Mouse (Mus musculus) embryonic facial prominence, embryonic 15.5 days (tissue): ENCODE measurements at regions not wholly inside any gene's neighbourhood (a gene's known extent, or its start where the extent isn't known, plus 50 kb on each side); places are given as distances from the start of the nearest gene placed in this dataset.

Experiments
- ATAC-seq: fragments of 200-750 bp; cut with Nextera tagmentation; 2 replicates; pipeline ENCODE4 v1.8.0; 2017; ENCODE audit warnings: low read depth, moderate TSS enrichment; ENCODE audit not compliant: insufficient number of reproducible peaks, low FRiP score, low TSS enrichment
- H3K27ac ChIP-seq: fragments of 300-500 bp; sonication (generic); replicated peaks from 2 replicates; pipeline ENCODE4 v1.5.1; 2015; ENCODE audit warnings: mild to moderate bottlenecking, inconsistent platforms
- H3K27me3 ChIP-seq: fragments of 300-500 bp; sonication (generic); 2 replicates; pipeline ENCODE4 v1.6.1; 2015; ENCODE audit warnings: inconsistent platforms
- H3K36me3 ChIP-seq: fragments of 300-500 bp; sonication (generic); 2 replicates; pipeline ENCODE4 v1.6.1; 2015; ENCODE audit warnings: mild to moderate bottlenecking, inconsistent platforms
- H3K4me1 ChIP-seq: fragments of 300-500 bp; sonication (generic); 2 replicates; pipeline ENCODE4 v1.6.1; 2015; ENCODE audit warnings: inconsistent platforms
- H3K4me2 ChIP-seq: fragments of 300-500 bp; sonication (generic); replicated peaks from 2 replicates; pipeline ENCODE4 v1.6.1; 2015; ENCODE audit warnings: mild to moderate bottlenecking, inconsistent platforms
- H3K4me3 ChIP-seq: fragments of 300-500 bp; sonication (generic); replicated peaks from 2 replicates; pipeline ENCODE4 v1.5.1; 2015; ENCODE audit warnings: mild to moderate bottlenecking, inconsistent platforms
- H3K9ac ChIP-seq: fragments of 300-500 bp; sonication (generic); 2 replicates; pipeline ENCODE4 v1.6.1; 2015; ENCODE audit warnings: inconsistent platforms
- H3K9me3 ChIP-seq: fragments of 300-500 bp; sonication (generic); replicated peaks from 2 replicates; pipeline ENCODE4 v1.6.1; 2016; ENCODE audit warnings: inconsistent platforms
- WGBS: fragments of 180-500 bp; shearing (Covaris S2); methylation state at CpG from one replicate; pipeline ENCODE4 v1.1.7; 2015; 5-methylcytosine and 5-hydroxymethylcytosine counted together

GRCm38 (mm10) chr8:109360904-109361303 lies 132.9 kb upstream of the Pmfbp1 start:
- WGBS, result 23% methylated on average over 16 of the region's 16 CpGs
- H3K9ac ChIP-seq, result no peak overlapping the region
- H3K36me3 ChIP-seq, result no peaks in the 10 kb centered on the region
- no peaks in the 10 kb centered on the region for H3K27me3 ChIP-seq
- peak overlapping the region; percentile 31 for H3K4me3 ChIP-seq
- peak overlapping the region; percentile 47 for H3K4me2 ChIP-seq
- no peak for ATAC-seq
- no peak overlapping the region for H3K27ac ChIP-seq
- no peaks in the 10 kb centered on the region for H3K9me3 ChIP-seq
- H3K4me1 ChIP-seq, result peaks cover 10% of the 10 kb centered on the region; the same call in 1 of the 2 replicates

- H3K27me3 ChIP-seq, result no peaks in the 10 kb centered on the region
- H3K4me3 ChIP-seq, result no peak overlapping the region
- H3K36me3 ChIP-seq, result no peaks in the 10 kb centered on the region
- peaks cover 10% of the 10 kb centered on the region; the same call in 1 of the 2 replicates for H3K4me1 ChIP-seq
- ATAC-seq, result no peak
- H3K4me2 ChIP-seq, result no peak overlapping the region
- H3K9me3 ChIP-seq, result no peaks in the 10 kb centered on the region
- WGBS, result 80% methylated on average over 7 of the region's 7 CpGs
- H3K27ac ChIP-seq, result no peak overlapping the region
- no peak overlapping the region for H3K9ac ChIP-seq
Observed at GRCm38 (mm10) chr8:109361575-109362361, 132.1 kb upstream of the Pmfbp1 start.

- H3K4me1 ChIP-seq, result peaks cover 10% of the 10 kb centered on the region; the same call in 1 of the 2 replicates
- ATAC-seq, result no peak
- H3K4me3 ChIP-seq, result no peak overlapping the region
- no peaks in the 10 kb centered on the region for H3K27me3 ChIP-seq
- H3K9ac ChIP-seq, result no peak overlapping the region
- H3K9me3 ChIP-seq, result no peaks in the 10 kb centered on the region
- H3K36me3 ChIP-seq, result no peaks in the 10 kb centered on the region
- H3K4me2 ChIP-seq, result no peak overlapping the region
- no peak overlapping the region for H3K27ac ChIP-seq
- 84% methylated on average over 15 of the region's 15 CpGs for WGBS
Observed at GRCm38 (mm10) chr8:109363185-109363845, 130.5 kb upstream of the Pmfbp1 start.

- no peaks in the 10 kb centered on the region for H3K9me3 ChIP-seq
- 80% methylated on average over 2 of the region's 2 CpGs for WGBS
- H3K36me3 ChIP-seq, result no peaks in the 10 kb centered on the region
- H3K4me2 ChIP-seq, result no peak overlapping the region
- no peak overlapping the region for H3K4me3 ChIP-seq
- no peak for ATAC-seq
- no peaks in the 10 kb centered on the region for H3K4me1 ChIP-seq
- H3K9ac ChIP-seq, result no peak overlapping the region
- no peaks in the 10 kb centered on the region for H3K27me3 ChIP-seq
- no peak overlapping the region for H3K27ac ChIP-seq
Observed at GRCm38 (mm10) chr8:109373977-109374376, 119.8 kb upstream of the Pmfbp1 start.

- Histone ChIP-seq H3K9me3 (no peaks in the 10 kb centered on the region), H3K4me3 (no peak overlapping the region), H3K36me3 (no peaks in the 10 kb centered on the region), H3K4me2 (no peak overlapping the region), H3K4me1 (no peaks in the 10 kb centered on the region), H3K9ac (no peak overlapping the region), H3K27me3 (no peaks in the 10 kb centered on the region), H3K27ac (no peak overlapping the region)
- WGBS, result 82% methylated on average over 3 of the region's 3 CpGs
- no peak for ATAC-seq
Observed at GRCm38 (mm10) chr8:109384881-109385280, 108.9 kb upstream of the Pmfbp1 start.

GRCm38 (mm10) chr8:109395133-109395855 lies 98.5 kb upstream of the Pmfbp1 start:
- H3K4me2 ChIP-seq, result no peak overlapping the region
- H3K4me3 ChIP-seq, result no peak overlapping the region
- H3K27ac ChIP-seq, result no peak overlapping the region
- H3K4me1 ChIP-seq, result no peaks in the 10 kb centered on the region
- WGBS, result 71% methylated on average over 6 of the region's 6 CpGs
- no peak for ATAC-seq
- H3K27me3 ChIP-seq, result no peaks in the 10 kb centered on the region
- H3K36me3 ChIP-seq, result no peaks in the 10 kb centered on the region
- no peak overlapping the region for H3K9ac ChIP-seq
- H3K9me3 ChIP-seq, result no peaks in the 10 kb centered on the region

- Histone ChIP-seq H3K4me3 (no peak overlapping the region), H3K27ac (no peak overlapping the region), H3K9me3 (no peaks in the 10 kb centered on the region), H3K27me3 (no peaks in the 10 kb centered on the region), H3K9ac (no peak overlapping the region), H3K36me3 (no peaks in the 10 kb centered on the region), H3K4me2 (no peak overlapping the region), H3K4me1 (no peaks in the 10 kb centered on the region)
- no peak for ATAC-seq
- 48% methylated on average over 11 of the region's 11 CpGs for WGBS
Observed at GRCm38 (mm10) chr8:109399616-109400015, 94.2 kb upstream of the Pmfbp1 start.

GRCm38 (mm10) chr8:109400192-109400591 lies 93.6 kb upstream of the Pmfbp1 start:
- WGBS, result 90% methylated on average over 5 of the region's 5 CpGs
- no peaks in the 10 kb centered on the region for H3K4me1 ChIP-seq
- H3K9me3 ChIP-seq, result no peaks in the 10 kb centered on the region
- no peak overlapping the region for H3K27ac ChIP-seq
- H3K9ac ChIP-seq, result no peak overlapping the region
- no peak for ATAC-seq
- no peaks in the 10 kb centered on the region for H3K27me3 ChIP-seq
- H3K4me3 ChIP-seq, result no peak overlapping the region
- no peaks in the 10 kb centered on the region for H3K36me3 ChIP-seq
- no peak overlapping the region for H3K4me2 ChIP-seq

GRCm38 (mm10) chr8:109407913-109408312 lies 85.9 kb upstream of the Pmfbp1 start:
- H3K27me3 ChIP-seq, result no peaks in the 10 kb centered on the region
- H3K9ac ChIP-seq, result no peak overlapping the region
- 55% methylated on average over 5 of the region's 5 CpGs for WGBS
- H3K27ac ChIP-seq, result no peak overlapping the region
- no peak for ATAC-seq
- H3K4me2 ChIP-seq, result no peak overlapping the region
- H3K36me3 ChIP-seq, result no peaks in the 10 kb centered on the region
- H3K4me1 ChIP-seq, result no peaks in the 10 kb centered on the region
- H3K9me3 ChIP-seq, result no peaks in the 10 kb centered on the region
- no peak overlapping the region for H3K4me3 ChIP-seq

GRCm38 (mm10) chr8:109410531-109410930 lies 83.3 kb upstream of the Pmfbp1 start:
- 59% methylated on average over 6 of the region's 6 CpGs for WGBS
- no peak overlapping the region for H3K4me3 ChIP-seq
- no peak overlapping the region for H3K4me2 ChIP-seq
- H3K4me1 ChIP-seq, result no peaks in the 10 kb centered on the region
- H3K27me3 ChIP-seq, result no peaks in the 10 kb centered on the region
- no peaks in the 10 kb centered on the region for H3K36me3 ChIP-seq
- H3K9me3 ChIP-seq, result no peaks in the 10 kb centered on the region
- H3K27ac ChIP-seq, result no peak overlapping the region
- no peak for ATAC-seq
- H3K9ac ChIP-seq, result no peak overlapping the region

- no peak overlapping the region for H3K4me3 ChIP-seq
- 79% methylated on average over 5 of the region's 5 CpGs for WGBS
- H3K4me1 ChIP-seq, result peaks cover 9% of the 10 kb centered on the region
- no peaks in the 10 kb centered on the region for H3K9me3 ChIP-seq
- H3K27ac ChIP-seq, result no peak overlapping the region
- no peaks in the 10 kb centered on the region for H3K36me3 ChIP-seq
- ATAC-seq, result no peak
- no peak overlapping the region for H3K9ac ChIP-seq
- no peak overlapping the region for H3K4me2 ChIP-seq
- no peaks in the 10 kb centered on the region for H3K27me3 ChIP-seq
Observed at GRCm38 (mm10) chr8:109413386-109413785, 80.4 kb upstream of the Pmfbp1 start.
